Mouse (Mus musculus): Measurements from ENCODE around the gene Fbxw9.

- TF ChIP-seq CTCF (IDR thresholded peaks at IDR 0.05) (no peak), EP300 (IDR thresholded peaks at IDR 0.05) (no peak)
These were observed 2.5 kb upstream of the Fbxw9 start for GRCm38 (mm10) chr8:85057367-85057766.

Measured in lung, postnatal 0 days (tissue).